Comparison of ENCODE assay signal across 8 mouse cellular contexts in the genomic region with DNA sequence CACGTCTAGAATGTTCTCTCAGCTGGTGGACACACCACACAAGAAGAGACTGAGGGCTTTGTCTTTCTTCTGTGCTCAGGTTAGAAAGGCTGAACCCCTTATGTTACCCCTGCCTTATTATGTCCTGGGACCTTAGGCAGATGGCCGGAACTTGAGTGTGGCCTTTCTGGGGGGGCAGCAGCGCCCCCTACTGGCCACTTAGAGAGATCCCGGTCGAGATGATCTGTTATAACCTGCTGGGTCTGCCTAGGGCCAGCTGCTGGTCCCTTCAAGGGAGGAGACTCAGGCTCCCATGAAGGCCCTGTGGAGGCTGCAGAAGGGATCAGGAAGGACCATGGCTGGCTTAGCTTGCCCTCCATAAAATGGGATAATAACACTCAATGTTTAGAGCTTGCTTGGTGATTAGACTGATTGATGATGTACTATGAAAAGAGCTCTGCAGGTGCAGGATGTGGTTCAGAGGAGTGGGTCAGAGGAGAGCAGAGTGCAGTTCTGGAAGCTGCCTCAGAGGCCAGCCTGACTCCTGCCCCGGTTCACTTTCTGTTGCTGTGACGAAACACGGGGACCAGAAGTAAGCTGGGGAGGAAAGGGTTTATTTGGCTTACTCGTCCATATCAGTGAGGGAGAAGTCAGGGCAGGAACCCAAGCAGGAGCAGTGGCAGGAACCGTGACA. TPM values are rescaled to one million over a fixed set of nuclear protein-coding genes. Genes with fewer than 3 reads are reported as not detected.
DNase-seq lines count a peak whose midpoint lies in the region; ATAC-seq and TF ChIP-seq lines count a peak whose summit lies in the region.

No protein-coding gene starts in this region.

- 43% methylated on average over 10 of the region's 10 CpGs for WGBS in forebrain, embryonic 10.5 days
- WGBS in forebrain, embryonic 16.5 days = 41% methylated on average over 10 of the region's 10 CpGs
- 40% methylated on average over 10 of the region's 10 CpGs for WGBS in midbrain, embryonic 14.5 days
- 45% methylated on average over 10 of the region's 10 CpGs for whole genome bisulfite sequencing in midbrain, embryonic 13.5 days
- 55% methylated on average over 10 of the region's 10 CpGs for WGBS in olfactory bulb, adult 2 months

- no peak for TF ChIP-seq POLR2A in olfactory bulb, adult 2 months (IDR thresholded peaks at IDR 0.05; ENCODE audit: insufficient read depth, low read depth, low read length)

- peaks cover 22% of the 10 kb centered on the region for H3K4me1 ChIP-seq in forebrain, embryonic 10.5 days
- peaks cover 12% of the 10 kb centered on the region for H3K4me1 ChIP-seq in forebrain, embryonic 16.5 days (replicated peaks; ENCODE audit: control insufficient read depth, insufficient read depth, low read length)
- H3K4me1 ChIP-seq in midbrain, embryonic 14.5 days (ENCODE audit: control insufficient read depth, insufficient read depth, low read length) = no peaks in the 10 kb centered on the region
- H3K4me1 ChIP-seq in midbrain, embryonic 13.5 days (replicated peaks) = peaks cover 6% of the 10 kb centered on the region; the same call in 1 of the 2 replicates
- H3K4me1 ChIP-seq in olfactory bulb, adult 2 months (ENCODE audit: control insufficient read depth, insufficient read depth, low read length) = peaks cover 29% of the 10 kb centered on the region

- TF ChIP-seq CTCF in olfactory bulb, adult 2 months (IDR thresholded peaks at IDR 0.05; ENCODE audit: insufficient read depth, low read depth, low read length) = peak; percentile 81; the same call in 1 of the 2 replicates

- H3K9ac ChIP-seq in forebrain, embryonic 16.5 days (replicated peaks; ENCODE audit: low read depth, low read length) = no peak overlapping the region
- no peak overlapping the region for H3K9ac ChIP-seq in midbrain, embryonic 14.5 days (replicated peaks; ENCODE audit: low read length)
- no peak overlapping the region for H3K9ac ChIP-seq in midbrain, embryonic 13.5 days (replicated peaks)

- H3K27ac ChIP-seq in forebrain, embryonic 10.5 days = 0 out of 2 replicates have a peak overlapping the region, but pooled peaks have one; percentile 2
- H3K27ac ChIP-seq in forebrain, embryonic 16.5 days (ENCODE audit: low read length) = no peak overlapping the region
- H3K27ac ChIP-seq in midbrain, embryonic 14.5 days (replicated peaks; ENCODE audit: low read depth, low read length) = no peak overlapping the region
- H3K27ac ChIP-seq in midbrain, embryonic 13.5 days = no peak overlapping the region
- H3K27ac ChIP-seq in olfactory bulb, adult 2 months (ENCODE audit: insufficient read depth, low read depth, low read length) = no peak overlapping the region

- peak; percentile 58 for DNase-seq in forebrain, embryonic 10.5 days (ENCODE audit: extremely low spot score, low spot score)
- peak; percentile 53 for DNase-seq in midbrain, embryonic 14.5 days
- DNase-seq in cerebellum, adult 11-12 months = peak; percentile 46
- peak; percentile 80 for DNase-seq in induced T-regulatory cell, adult 2 months (ENCODE audit: low read depth)
- no peak for DNase-seq in right cerebral cortex, postnatal 10 days (ENCODE audit: low spot score in 2 of 2)

- no peaks in the 10 kb centered on the region for H3K36me3 ChIP-seq in forebrain, embryonic 10.5 days (replicated peaks)
- H3K36me3 ChIP-seq in forebrain, embryonic 16.5 days (ENCODE audit: control insufficient read depth, insufficient read depth) = no peaks in the 10 kb centered on the region
- no peaks in the 10 kb centered on the region for H3K36me3 ChIP-seq in midbrain, embryonic 14.5 days (ENCODE audit: control insufficient read depth, insufficient read depth, low read length)
- H3K36me3 ChIP-seq in midbrain, embryonic 13.5 days = no peaks in the 10 kb centered on the region

- no peaks in the 10 kb centered on the region for H3K9me3 ChIP-seq in forebrain, embryonic 10.5 days
- H3K9me3 ChIP-seq in forebrain, embryonic 16.5 days (ENCODE audit: control insufficient read depth, low read length) = no peaks in the 10 kb centered on the region
- H3K9me3 ChIP-seq in midbrain, embryonic 14.5 days (ENCODE audit: control insufficient read depth, low read length) = no peaks in the 10 kb centered on the region
- no peaks in the 10 kb centered on the region for H3K9me3 ChIP-seq in midbrain, embryonic 13.5 days

- no peak for ATAC-seq in forebrain, embryonic 16.5 days
- ATAC-seq in midbrain, embryonic 14.5 days (ENCODE audit: low FRiP score, low TSS enrichment) = no peak
- no peak for ATAC-seq in midbrain, embryonic 13.5 days

- no peak overlapping the region for H3K4me3 ChIP-seq in forebrain, embryonic 10.5 days
- H3K4me3 ChIP-seq in forebrain, embryonic 16.5 days (replicated peaks; ENCODE audit: low read length) = no peak overlapping the region
- no peak overlapping the region for H3K4me3 ChIP-seq in midbrain, embryonic 14.5 days (replicated peaks; ENCODE audit: low read depth, low read length)
- no peak overlapping the region for H3K4me3 ChIP-seq in midbrain, embryonic 13.5 days (replicated peaks)
- no peak overlapping the region for H3K4me3 ChIP-seq in olfactory bulb, adult 2 months (ENCODE audit: insufficient read depth, low read depth, low read length)

- H3K27me3 ChIP-seq in forebrain, embryonic 10.5 days (ENCODE audit: poor library complexity, severe bottlenecking) = peaks cover 21% of the 10 kb centered on the region
- no peaks in the 10 kb centered on the region for H3K27me3 ChIP-seq in forebrain, embryonic 16.5 days (replicated peaks; ENCODE audit: control insufficient read depth, insufficient read depth, low read length)
- no peaks in the 10 kb centered on the region for H3K27me3 ChIP-seq in midbrain, embryonic 14.5 days (ENCODE audit: control insufficient read depth, insufficient read depth, low read length)
- H3K27me3 ChIP-seq in midbrain, embryonic 13.5 days = no peaks in the 10 kb centered on the region; the same call in 1 of the 2 replicates

- no peak overlapping the region for H3K4me2 ChIP-seq in forebrain, embryonic 16.5 days (ENCODE audit: low read length)
- H3K4me2 ChIP-seq in midbrain, embryonic 14.5 days (ENCODE audit: low read length) = no peak overlapping the region
- H3K4me2 ChIP-seq in midbrain, embryonic 13.5 days (replicated peaks) = no peak overlapping the region

RNA-seq across cellular contexts. Expression of a gene that starts 15.6 kb away (rescaled TPM):
- not detected in 2 replicates for polyA plus RNA-seq in forebrain, embryonic 10.5 days (2016; fragmentation: Nextera tagmentation; extraction: Ambion mirVana)
- 0.30 and 0.66 TPM in 2 replicates for polyA plus RNA-seq in forebrain, embryonic 16.5 days (2015; fragmentation: Nextera tagmentation; extraction: Ambion mirVana)
- polyA plus RNA-seq in midbrain, embryonic 14.5 days (2014; fragmentation: Nextera tagmentation; extraction: Ambion mirVana) = 0.36 and 0.51 TPM in 2 replicates
- 0.30 and 0.38 TPM in 2 replicates for polyA plus RNA-seq in midbrain, embryonic 13.5 days (2015; fragmentation: Nextera tagmentation; extraction: Ambion mirVana)
- polyA plus RNA-seq in olfactory bulb, adult 2 months (2012; ENCODE audit: insufficient read depth, insufficient read length, low replicate concordance, missing spikeins) = not detected in 2 replicates

RNA-seq across cellular contexts. Expression of a gene that starts 50.7 kb away (rescaled TPM):
- 0.14 and 0.75 TPM in 2 replicates for polyA plus RNA-seq in forebrain, embryonic 10.5 days (2016; fragmentation: Nextera tagmentation; extraction: Ambion mirVana)
- 2.5 and 2.6 TPM in 2 replicates for polyA plus RNA-seq in forebrain, embryonic 16.5 days (2015; fragmentation: Nextera tagmentation; extraction: Ambion mirVana)
- polyA plus RNA-seq in midbrain, embryonic 14.5 days (2014; fragmentation: Nextera tagmentation; extraction: Ambion mirVana) = 3.2 and 3.7 TPM in 2 replicates
- 1.9 and 2.7 TPM in 2 replicates for polyA plus RNA-seq in midbrain, embryonic 13.5 days (2015; fragmentation: Nextera tagmentation; extraction: Ambion mirVana)
- not detected in 2 replicates for polyA plus RNA-seq in olfactory bulb, adult 2 months (2012; ENCODE audit: insufficient read depth, insufficient read length, low replicate concordance, missing spikeins)

Comparison
In these comparisons a context has a peak if more than half of its experiments do, and no peak if none do; other contexts are left out.
1. DNase-seq: peak in forebrain, embryonic 10.5 days (single experiment), midbrain, embryonic 14.5 days (single experiment), cerebellum, adult 11-12 months (single experiment) and induced T-regulatory cell, adult 2 months (single experiment); none in right cerebral cortex, postnatal 10 days (0 of 2).